ENCODE assay signal across 9 mouse cellular contexts in genomic region chr4:123233492-123234084, GRCm38 (mm10). TPM values are rescaled to one million over a fixed set of nuclear protein-coding genes. Genes with fewer than 3 reads are reported as not detected.
DNase-seq lines count a peak whose midpoint lies in the region; ATAC-seq lines count a peak whose summit lies in the region.
"Had no signal": no experiment of that assay in that cellular context is flagged by ENCODE, and none has a peak within 500 bp of the region (broad histone marks: within the 10 kb centered on the region; RNA-seq: fewer than 3 reads in every experiment).

Heyl (plus strand) TSS chr4:123233556.

- peak; percentile 70 to 71 for DNase-seq in B cell, adult 2 months
- DNase-seq in adrenal gland, postnatal 36 days: peak; percentile 72 to 80
- peak; percentile 82 to 83 for DNase-seq in heart, adult 18-20 months
- no peak for DNase-seq in cerebellum, adult 9-10 months
- no peak for DNase-seq in layer of hippocampus, adult 18-20 months (ENCODE audit: low spot score in 2 of 2)

- no peaks in the 10 kb centered on the region for H3K27me3 ChIP-seq in intestine, embryonic 16.5 days (replicated peaks; ENCODE audit: control insufficient read depth, insufficient read depth, low read length)
- peaks cover 36% of the 10 kb centered on the region for H3K27me3 ChIP-seq in liver, embryonic 16.5 days (ENCODE audit: control insufficient read depth, insufficient read depth, low read depth, low read length)
- peaks cover 40% of the 10 kb centered on the region for H3K27me3 ChIP-seq in neural tube, embryonic 15.5 days (replicated peaks)

- H3K9ac ChIP-seq in intestine, embryonic 16.5 days (ENCODE audit: low read depth, low read length): peak within 1 kb of the TSS; percentile 63
- H3K9ac ChIP-seq in liver, embryonic 16.5 days (ENCODE audit: low read depth, low read length): peak within 1 kb of the TSS; percentile 32; the same call in 1 of the 2 replicates
- H3K9ac ChIP-seq in neural tube, embryonic 15.5 days (replicated peaks): 0 out of 2 replicates have a peak within 1 kb of the TSS, but pooled peaks have one; percentile 34

- 0 out of 2 replicates have a peak within 1 kb of the TSS, but pooled peaks have one; percentile 3 for H3K27ac ChIP-seq in intestine, embryonic 16.5 days (ENCODE audit: low read length)
- no peak within 1 kb of the TSS for H3K27ac ChIP-seq in liver, embryonic 16.5 days (ENCODE audit: low read length)
- H3K27ac ChIP-seq in neural tube, embryonic 15.5 days (replicated peaks): no peak within 1 kb of the TSS; the same call in 1 of the 2 replicates

- 2% methylated on average over 52 of the region's 52 CpGs for WGBS in intestine, embryonic 16.5 days
- 4% methylated on average over 52 of the region's 52 CpGs for WGBS in liver, embryonic 16.5 days (ENCODE audit: insufficient replicate concordance)
- 2% methylated on average over 52 of the region's 52 CpGs for WGBS in neural tube, embryonic 15.5 days

- ATAC-seq in intestine, embryonic 16.5 days: peak; percentile 84
- peak; percentile 64 for ATAC-seq in liver, embryonic 16.5 days (ENCODE audit: low read depth)
- ATAC-seq in neural tube, embryonic 15.5 days (ENCODE audit: low FRiP score): peak; percentile 45

- H3K4me1 ChIP-seq in intestine, embryonic 16.5 days (ENCODE audit: control insufficient read depth, insufficient read depth, low read length): peaks cover 21% of the 10 kb centered on the region
- no peaks in the 10 kb centered on the region for H3K4me1 ChIP-seq in liver, embryonic 16.5 days (ENCODE audit: control insufficient read depth, low read depth, low read length)
- peaks cover 8% of the 10 kb centered on the region for H3K4me1 ChIP-seq in neural tube, embryonic 15.5 days

- H3K4me2 ChIP-seq in intestine, embryonic 16.5 days (ENCODE audit: low read depth, low read length): peak within 1 kb of the TSS; percentile 86
- H3K4me2 ChIP-seq in liver, embryonic 16.5 days (ENCODE audit: low read depth, low read length): peak within 1 kb of the TSS; percentile 61
- H3K4me2 ChIP-seq in neural tube, embryonic 15.5 days: peak within 1 kb of the TSS; percentile 65

- no peaks in the 10 kb centered on the region for H3K9me3 ChIP-seq in intestine, embryonic 16.5 days (ENCODE audit: control insufficient read depth, low read length)
- no peaks in the 10 kb centered on the region for H3K9me3 ChIP-seq in liver, embryonic 16.5 days (replicated peaks; ENCODE audit: control insufficient read depth, low read length)
- no peaks in the 10 kb centered on the region for H3K9me3 ChIP-seq in neural tube, embryonic 15.5 days (replicated peaks)

- peak within 1 kb of the TSS; percentile 53 for H3K4me3 ChIP-seq in intestine, embryonic 16.5 days (ENCODE audit: low read length)
- peak within 1 kb of the TSS; percentile 50 for H3K4me3 ChIP-seq in liver, embryonic 16.5 days (ENCODE audit: low read depth, low read length)
- H3K4me3 ChIP-seq in neural tube, embryonic 15.5 days (replicated peaks): peak within 1 kb of the TSS; percentile 36

- no peaks in the 10 kb centered on the region for H3K36me3 ChIP-seq in intestine, embryonic 16.5 days (ENCODE audit: control insufficient read depth, insufficient read depth, low read length)
- no peaks in the 10 kb centered on the region for H3K36me3 ChIP-seq in liver, embryonic 16.5 days (ENCODE audit: control insufficient read depth, insufficient read depth)
- no peaks in the 10 kb centered on the region for H3K36me3 ChIP-seq in neural tube, embryonic 15.5 days

RNA-seq across cellular contexts. Expression of gene Heyl, which starts in this region (rescaled TPM):
- total RNA-seq in adrenal gland, postnatal 36 days (2021): 1 to 10 TPM; 6.2 to 8.6 TPM
- 10 to 100 TPM in 1 of 2 experiments, 1 to 10 TPM in 1; 8.9 to 11.2 TPM for total RNA-seq in heart, adult 18-20 months (2021)
- polyA plus RNA-seq in intestine, embryonic 16.5 days (2015; fragmentation: Nextera tagmentation; extraction: Ambion mirVana): 10.7 and 12.0 TPM in 2 replicates
- polyA plus RNA-seq in liver, embryonic 16.5 days (2015; fragmentation: Nextera tagmentation; extraction: Ambion mirVana): 1.1 and 1.2 TPM in 2 replicates
- 5.6 and 9.6 TPM in 2 replicates for polyA plus RNA-seq in neural tube, embryonic 15.5 days (2015; fragmentation: Nextera tagmentation; extraction: Ambion mirVana)
- total RNA-seq in layer of hippocampus, adult 18-20 months (2021): 1 to 10 TPM; 1.7 to 2.7 TPM
- total RNA-seq: neutrophil, adult 5-6 weeks had no signal

Comparison
In these comparisons a context has a peak if more than half of its experiments do, and no peak if none do; other contexts are left out.
1. DNase-seq: peak in B cell, adult 2 months (2 of 2), adrenal gland, postnatal 36 days (2 of 2) and heart, adult 18-20 months (2 of 2); none in cerebellum, adult 9-10 months (single experiment) and layer of hippocampus, adult 18-20 months (0 of 2).
2. Peak in every context shown above with its lines, with median percentiles within 50 percentile points of each other: ATAC-seq, H3K4me2 ChIP-seq, H3K4me3 ChIP-seq and H3K9ac ChIP-seq.